Mouse (Mus musculus) heart, adult 18-20 months (tissue): Measurements from ENCODE around the gene Stk35. TPM values are rescaled to one million over a fixed set of nuclear protein-coding genes. Genes with fewer than 3 reads are reported as not detected.
"Not testable (repeated sequence)": the region's sequence is repeated elsewhere in the genome, so short reads cannot be mapped to it uniquely, and the experiment has no call there.

ENCODE experiments used
- DNase-seq, 2 experiments: peaks; one replicate each; pipeline ENCODE4 v3.0.0; 2021 to 2022; ENCODE audit warnings: mixed read lengths in 1 of 2
- total RNA-seq, 2 experiments: library from RNA; stranded (reverse); gene quantifications; 2 replicates each; pipeline ENCODE4 v1.2.3; 2021

The Stk35 gene
- total RNA-seq, 2 experiments from 2014 or later, result 11.7 to 14.3 TPM

DNA sequence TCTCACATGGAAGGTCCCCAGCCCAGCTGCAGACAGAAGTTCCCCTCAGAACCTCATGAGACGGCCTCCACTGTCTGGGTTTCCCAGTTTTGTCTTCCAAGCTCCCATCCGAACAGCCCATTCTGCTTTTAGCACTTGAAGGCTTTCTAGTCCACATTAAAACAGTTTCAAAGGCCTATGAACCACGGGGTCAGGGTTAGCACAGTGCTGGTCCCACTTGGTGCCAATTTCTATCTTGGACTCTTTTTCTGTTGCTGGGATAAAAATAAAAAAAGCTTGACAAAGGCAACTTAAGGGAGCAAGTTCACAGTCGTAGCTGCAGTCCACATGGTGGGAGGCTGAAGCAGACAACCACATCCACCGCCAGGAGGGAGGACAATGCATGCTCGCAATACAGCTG lies 34.6 kb downstream of the Stk35 start:
- DNase-seq, result no peak

DNA sequence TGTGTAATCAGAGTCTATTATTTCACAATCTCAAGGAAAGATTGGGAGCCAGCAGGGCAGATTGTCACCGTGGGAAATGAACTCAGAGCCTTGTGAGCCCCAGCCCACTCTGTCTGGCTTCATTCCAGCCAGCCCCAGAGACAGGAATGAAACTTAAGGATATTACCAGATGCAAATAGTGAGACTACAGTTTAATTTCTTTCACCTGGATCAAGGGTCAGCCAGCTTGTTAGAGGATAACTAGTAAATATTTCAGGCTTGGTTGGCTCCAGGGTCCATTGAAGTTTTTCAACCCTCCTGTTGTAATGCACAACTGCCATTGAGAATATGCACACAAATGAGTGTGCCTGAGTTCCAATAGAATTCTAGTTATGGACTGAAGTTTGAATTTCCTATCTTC lies 36.6 kb downstream of the Stk35 start:
- DNase-seq, result no peak

GRCm38 (mm10) chr2:129838321-129838720 lies 38.0 kb downstream of the Stk35 start:
- DNase-seq, result no peak

DNA sequence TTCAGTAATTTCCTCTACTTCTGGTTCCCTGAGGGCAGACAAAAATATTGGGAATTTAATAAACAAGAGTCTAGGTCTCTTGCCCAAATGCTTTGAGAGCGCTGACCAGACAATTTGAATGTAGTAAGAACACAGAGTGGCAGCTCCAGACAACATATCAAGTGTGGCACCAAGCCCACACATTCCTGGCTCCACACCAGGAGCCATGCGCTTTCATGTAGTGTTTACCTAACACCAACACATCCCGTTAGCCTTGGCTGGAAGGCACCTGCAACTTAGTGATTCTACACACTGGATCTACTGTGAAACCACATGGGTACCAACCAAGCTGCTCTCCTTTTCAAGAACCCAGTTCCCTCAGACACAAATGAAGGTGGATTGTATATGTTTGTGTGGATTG lies 45.5 kb downstream of the Stk35 start:
- peak; percentile 42 to 65 for DNase-seq

GRCm38 (mm10) chr2:129846501-129846900 lies 46.2 kb downstream of the Stk35 start:
- DNase-seq, result no peak

DNA sequence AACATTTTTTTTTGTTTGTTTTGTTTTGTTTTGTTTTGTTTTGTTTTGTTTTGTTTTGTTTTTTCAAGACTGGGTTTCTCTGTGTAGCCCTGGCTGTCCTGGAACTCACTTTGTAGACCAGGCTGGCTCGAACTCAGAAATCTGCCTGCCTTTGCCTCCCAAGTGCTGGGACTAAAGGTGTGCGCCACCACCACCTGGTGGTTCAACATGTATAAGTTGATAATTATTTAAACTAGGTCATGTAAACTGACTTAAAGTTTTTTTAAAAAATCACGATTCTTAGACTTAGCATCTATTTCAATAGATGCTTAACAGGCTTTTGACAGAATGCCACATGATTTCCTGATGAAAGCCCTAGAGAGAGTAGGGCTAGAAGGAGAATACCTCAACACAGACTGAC lies 48.8 kb downstream of the Stk35 start:
- DNase-seq, result not testable (repeated sequence)

DNA sequence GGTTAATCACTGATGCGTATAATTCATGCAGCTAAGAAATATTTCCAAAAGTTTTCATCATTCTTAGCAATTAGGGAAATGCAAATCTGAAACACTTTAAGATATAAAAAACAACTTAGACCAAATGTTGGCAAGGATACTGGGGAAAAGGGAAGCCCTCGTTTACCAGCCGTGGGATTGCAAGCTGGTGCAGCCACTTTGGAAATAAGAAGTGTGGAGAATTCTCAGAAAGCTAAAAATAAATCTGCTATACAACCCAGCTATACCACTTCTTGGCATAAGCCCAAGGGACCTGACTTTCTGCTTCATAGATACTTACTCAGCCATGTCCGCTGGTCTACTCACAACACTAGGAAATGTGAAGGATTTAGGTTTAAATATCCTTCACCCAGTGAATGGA lies 51.2 kb downstream of the Stk35 start:
- DNase-seq, result no peak

DNA sequence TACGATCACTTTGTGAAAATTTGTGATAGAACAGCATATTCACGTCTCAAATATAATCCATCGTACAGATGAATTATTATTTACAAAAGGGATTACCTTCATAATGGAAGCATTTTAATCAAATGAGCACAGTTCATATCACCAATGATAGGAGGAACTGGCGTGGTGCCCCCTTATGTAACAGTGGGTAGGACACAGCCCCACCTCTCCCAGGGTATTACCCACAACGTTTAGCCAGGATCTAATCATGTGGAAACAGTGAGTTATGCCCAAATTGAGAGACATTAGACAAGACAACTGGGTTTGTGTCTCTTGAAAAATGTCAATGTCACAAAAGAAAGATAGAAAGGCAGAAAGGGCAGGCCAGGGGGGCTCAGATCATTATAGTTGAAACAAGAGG lies 62.9 kb downstream of the Stk35 start:
- no peak for DNase-seq

DNA sequence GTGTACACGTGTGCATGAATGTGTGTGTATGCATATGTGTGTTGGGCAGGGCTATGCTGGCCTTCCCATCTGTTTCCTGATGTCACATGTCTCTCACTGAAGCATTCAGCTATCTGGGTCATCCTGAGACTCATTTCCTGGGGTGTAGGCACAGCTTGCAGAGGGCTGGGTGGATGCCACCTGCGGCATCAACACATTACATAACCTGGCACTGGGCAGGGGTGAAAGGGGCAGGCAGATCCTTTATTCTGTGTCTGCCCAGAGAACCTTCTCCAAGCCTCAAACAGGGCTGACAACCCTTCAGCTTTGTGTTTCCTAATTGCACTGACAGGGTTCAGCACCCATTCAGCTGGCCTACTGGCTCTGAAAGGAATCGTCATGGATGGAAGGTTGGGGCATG lies 64.6 kb downstream of the Stk35 start:
- peak in 1 of 2 experiments; percentile 12 for DNase-seq

DNA sequence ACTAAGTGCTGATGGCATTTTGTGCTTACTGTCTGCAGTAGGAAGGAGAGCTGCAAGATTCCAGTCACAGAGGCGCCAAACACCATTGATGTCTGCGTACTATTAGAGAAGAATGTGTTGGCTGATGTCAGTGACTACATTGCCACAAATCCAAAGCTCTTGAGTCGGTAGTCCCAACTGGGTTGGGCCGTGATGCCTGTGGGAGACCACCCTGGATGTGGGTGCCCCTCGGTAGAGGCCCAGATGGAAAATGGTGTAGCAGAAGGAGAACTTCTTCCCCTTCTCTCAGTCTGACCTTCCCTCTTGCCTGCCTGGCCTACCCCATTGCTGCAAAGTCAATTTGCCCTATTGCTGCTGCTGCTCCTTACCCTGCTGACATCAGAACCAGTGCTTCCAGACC lies 68.8 kb downstream of the Stk35 start:
- no peak for DNase-seq

DNA sequence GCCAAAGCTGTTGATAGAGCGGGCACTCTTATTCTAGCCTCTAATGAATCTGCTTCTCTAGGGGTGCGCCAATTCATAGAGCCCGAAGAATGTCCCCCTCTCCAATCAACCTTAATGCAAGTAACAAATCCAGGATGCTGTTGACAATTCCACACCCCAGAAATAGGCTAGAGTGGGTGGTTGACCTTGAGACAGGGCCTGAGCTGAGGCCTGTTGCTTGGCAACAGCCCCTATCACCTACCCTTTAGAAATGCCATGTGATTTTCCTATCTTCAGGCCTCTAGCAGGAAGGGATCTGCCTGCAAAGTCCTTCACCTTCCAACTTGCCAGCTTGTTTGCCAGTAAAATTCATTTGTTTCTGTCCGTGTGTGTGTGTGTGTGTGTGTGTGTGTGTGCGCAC lies 70.9 kb downstream of the Stk35 start:
- DNase-seq, result peak in 1 of 2 experiments; percentile 17

DNA sequence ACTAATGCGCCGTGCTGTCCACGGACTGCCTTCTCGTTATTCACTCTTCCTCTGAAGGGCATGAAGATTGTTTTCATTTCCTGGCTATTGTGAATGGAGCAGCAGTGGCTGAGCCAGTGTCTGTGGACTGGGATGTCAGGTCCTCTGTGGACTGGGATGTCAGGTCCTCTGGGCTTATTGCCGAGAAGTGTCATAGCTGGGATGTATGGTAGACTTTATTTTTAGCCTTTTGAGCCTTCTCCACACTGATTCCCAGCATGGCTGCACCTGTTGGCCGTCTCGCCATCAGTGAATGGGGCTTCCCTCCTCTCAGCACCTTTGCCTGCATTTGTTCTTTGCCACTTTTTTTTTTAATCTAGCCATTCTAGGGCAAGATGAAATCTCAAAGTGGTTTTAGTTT lies 71.8 kb downstream of the Stk35 start:
- peak in 1 of 2 experiments; percentile 20 for DNase-seq

GRCm38 (mm10) chr2:129873489-129873888 lies 73.2 kb downstream of the Stk35 start:
- DNase-seq, result peak; percentile 64 to 91

- DNase-seq, result no peak
Measured at GRCm38 (mm10) chr2:129874084-129874483, 73.8 kb downstream of the Stk35 start.

DNA sequence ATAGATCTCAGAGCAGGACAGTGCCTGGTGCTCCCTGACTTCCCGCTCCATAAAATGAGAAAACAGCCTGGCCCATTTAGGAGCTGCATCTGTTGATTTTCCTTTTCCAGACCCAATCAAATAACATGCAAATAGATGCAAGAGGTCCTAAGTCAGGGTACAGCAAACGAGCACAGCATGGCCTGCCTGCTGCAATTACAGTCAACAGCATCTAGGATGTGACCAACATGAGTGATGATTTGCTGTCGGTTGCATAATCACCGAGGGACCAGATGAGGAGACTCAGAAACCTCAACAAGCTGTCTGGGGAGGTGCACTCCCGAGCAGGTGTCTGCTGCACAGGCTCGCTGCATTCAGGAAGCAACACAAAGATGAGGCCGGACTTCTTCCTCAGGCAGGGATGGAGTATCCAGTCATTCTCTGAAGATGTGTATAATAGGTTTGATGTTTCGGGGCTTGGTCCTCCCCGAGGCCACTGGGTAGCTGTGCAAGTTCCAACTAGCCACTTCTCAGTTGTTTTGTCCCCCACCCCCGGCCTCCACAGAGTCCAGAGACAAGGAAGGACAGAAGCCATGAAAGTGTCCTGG lies 74.3 kb downstream of the Stk35 start:
- DNase-seq, result no peak

- no peak for DNase-seq
Measured at GRCm38 (mm10) chr2:129876935-129877334, 76.6 kb downstream of the Stk35 start.

DNA sequence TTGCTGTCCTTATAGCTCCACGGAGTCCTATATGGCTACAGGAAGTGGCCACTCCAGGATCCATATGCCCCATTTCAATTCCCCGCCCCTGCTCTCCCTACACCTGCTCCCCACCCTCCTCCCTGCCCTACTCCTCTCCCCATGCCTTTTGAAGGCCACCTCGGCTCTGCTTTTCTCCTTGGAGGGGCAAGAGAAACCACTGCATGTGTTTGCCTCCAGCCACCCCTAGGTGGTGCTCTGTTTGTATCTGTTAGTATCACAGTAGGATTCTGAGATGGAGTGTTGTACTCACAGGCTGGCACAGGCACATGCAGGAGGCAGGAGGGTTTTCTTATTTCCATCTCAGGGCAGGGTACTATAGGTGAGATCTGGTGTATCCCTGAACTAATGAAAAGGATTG lies 79.5 kb downstream of the Stk35 start:
- DNase-seq, result peak; percentile 42 to 74

DNA sequence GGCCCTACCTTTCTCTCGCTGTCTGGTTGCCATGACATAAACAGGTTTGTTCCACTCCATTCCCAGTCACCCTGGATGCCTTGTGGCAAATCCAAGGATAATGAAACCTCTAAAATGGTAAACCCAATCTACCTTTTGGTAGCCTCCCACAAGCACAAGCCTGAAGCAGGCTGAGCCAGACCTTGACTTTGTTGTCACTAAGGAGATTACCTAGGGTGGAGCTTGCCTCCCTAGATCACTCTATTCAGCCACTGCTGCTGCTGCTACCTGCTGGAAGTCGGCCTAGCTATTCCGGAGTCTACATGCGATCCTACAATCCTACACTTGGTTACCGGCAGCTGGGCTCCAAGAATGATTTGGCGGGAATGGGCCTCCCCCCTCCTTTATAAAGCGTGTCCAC lies 79.9 kb downstream of the Stk35 start:
- no peak for DNase-seq

DNA sequence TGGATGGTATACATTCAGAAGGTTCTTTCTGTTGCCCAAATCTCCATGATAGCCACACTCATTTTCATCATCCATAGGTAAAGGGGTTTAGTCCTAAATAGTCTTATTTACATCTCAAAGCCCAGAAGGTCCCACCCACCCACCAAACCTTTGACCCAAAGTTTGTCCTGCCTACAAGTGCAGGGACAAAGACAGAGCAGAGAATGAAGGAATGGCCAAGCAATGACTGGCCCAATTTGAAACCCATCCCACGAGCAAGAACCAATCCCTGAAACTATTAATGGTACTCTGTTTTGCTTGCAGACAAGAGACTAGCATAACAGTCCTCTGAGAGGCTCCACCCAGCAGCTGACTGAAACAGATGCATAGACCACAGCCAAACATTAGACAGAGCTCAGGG lies 81.6 kb downstream of the Stk35 start:
- no peak for DNase-seq

Other genes starting within 250 kb of the Stk35 start
- 10 to 100 TPM; 27.5 to 29.4 TPM for gene Sirpa, start 207.7 kb upstream of the Stk35 start, total RNA-seq
- not detected for gene Pdyn, start 100.7 kb upstream of the Stk35 start, total RNA-seq
- under 1 TPM in 1 of 2 experiments, not detected in 1; 0.21 TPM for gene Tgm3, start 211.8 kb downstream of the Stk35 start, total RNA-seq